In the genomic region with DNA sequence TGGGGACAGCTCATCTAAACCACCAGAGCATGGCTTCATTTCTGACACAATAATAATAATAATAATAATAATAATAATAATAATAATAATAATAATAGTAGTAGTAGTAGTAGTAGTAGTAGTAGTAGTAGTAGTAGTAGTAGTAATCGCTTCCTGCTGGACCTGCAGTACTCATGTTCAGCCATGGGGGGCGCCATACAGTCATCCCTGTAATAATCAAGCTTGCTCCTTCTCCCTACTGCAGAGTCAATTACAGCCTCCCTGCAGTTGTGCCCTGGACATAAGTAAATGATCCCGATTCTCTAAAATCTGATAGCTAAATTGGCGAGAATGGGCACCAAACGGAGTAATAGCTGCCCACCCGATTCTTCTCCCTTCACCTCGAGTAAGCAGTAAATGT, we compare ENCODE assay signal across 11 mouse cellular contexts.
A peak's percentile ranks its signal among the peaks of the same experiment; 100 is the strongest.
DNase-seq lines count a peak whose midpoint lies in the region; ATAC-seq and TF ChIP-seq lines count a peak whose summit lies in the region.
"Had no signal": no experiment of that assay in that cellular context is flagged by ENCODE, and none has a peak within 500 bp of the region (broad histone marks: within the 10 kb centered on the region; RNA-seq: fewer than 3 reads in every experiment).

No protein-coding gene starts in this region.

- no peaks in the 10 kb centered on the region for H3K79me2 ChIP-seq in liver, adult 2 months (ENCODE audit: control insufficient read depth, insufficient read depth, low read length)

- H3K4me3 ChIP-seq in cerebellum, adult 2 months (replicated peaks; ENCODE audit: insufficient read depth, low read depth, low read length) = no peak overlapping the region
- no peak overlapping the region for H3K4me3 ChIP-seq in liver, adult 2 months (ENCODE audit: insufficient read depth, low read depth, low read length)
- H3K4me3 ChIP-seq in liver, embryonic 11.5 days (ENCODE audit: low read depth, low read length) = no peak overlapping the region
- H3K4me3 ChIP-seq in cortical plate, adult 2 months (ENCODE audit: insufficient read depth, low read length) = no peak overlapping the region
- no peak overlapping the region for H3K4me3 ChIP-seq in thymus, adult 2 months (ENCODE audit: control insufficient read depth, insufficient read depth, low read length)
- H3K4me3 ChIP-seq: forebrain, embryonic 13.5 days; limb, embryonic 15.5 days; midbrain, embryonic 12.5 days had no signal

- no peak overlapping the region for H3K4me2 ChIP-seq in liver, embryonic 11.5 days
- H3K4me2 ChIP-seq: forebrain, embryonic 13.5 days; limb, embryonic 15.5 days; midbrain, embryonic 12.5 days had no signal

- 0 out of 2 replicates have a peak, but pooled peaks have one; percentile 20 for TF ChIP-seq CTCF in cerebellum, adult 2 months (IDR thresholded peaks at IDR 0.05; ENCODE audit: borderline replicate concordance, insufficient read depth, low read depth, low read length)
- TF ChIP-seq CTCF in liver, adult 2 months (IDR thresholded peaks at IDR 0.05; ENCODE audit: low read depth, low read length) = peak; percentile 38; the same call in 1 of the 2 replicates
- 0 out of 2 replicates have a peak, but pooled peaks have one; percentile 6 for TF ChIP-seq CTCF in cortical plate, adult 2 months (IDR thresholded peaks at IDR 0.05; ENCODE audit: extremely low read depth, insufficient read depth, low read length)
- no peak for TF ChIP-seq CTCF in thymus, adult 2 months (IDR thresholded peaks at IDR 0.05; ENCODE audit: borderline replicate concordance, control insufficient read depth, extremely low read depth, insufficient read depth, low read length, poor library complexity)

- no peak overlapping the region for H3K9ac ChIP-seq in liver, adult 2 months (ENCODE audit: low read depth, low read length)
- no peak overlapping the region for H3K9ac ChIP-seq in liver, embryonic 11.5 days (ENCODE audit: low read depth, low read length)
- H3K9ac ChIP-seq: forebrain, embryonic 13.5 days; limb, embryonic 15.5 days; midbrain, embryonic 12.5 days had no signal

- H3K27ac ChIP-seq in cerebellum, adult 2 months (ENCODE audit: insufficient read depth, low read length) = no peak overlapping the region
- H3K27ac ChIP-seq in liver, adult 2 months (replicated peaks; ENCODE audit: insufficient read depth, low read depth, low read length) = no peak overlapping the region
- no peak overlapping the region for H3K27ac ChIP-seq in liver, embryonic 11.5 days (ENCODE audit: low read depth, low read length)
- no peak overlapping the region for H3K27ac ChIP-seq in cortical plate, adult 2 months (ENCODE audit: insufficient read depth, low read length)
- H3K27ac ChIP-seq in thymus, adult 2 months (ENCODE audit: control insufficient read depth, insufficient read depth, low read length) = no peak overlapping the region
- H3K27ac ChIP-seq: forebrain, embryonic 13.5 days; limb, embryonic 15.5 days; midbrain, embryonic 12.5 days had no signal

- no peaks in the 10 kb centered on the region for H3K4me1 ChIP-seq in cerebellum, adult 2 months (ENCODE audit: control insufficient read depth, insufficient read depth, low read length)
- H3K4me1 ChIP-seq in liver, adult 2 months (ENCODE audit: control insufficient read depth, insufficient read depth, low read length) = no peaks in the 10 kb centered on the region
- H3K4me1 ChIP-seq in liver, embryonic 11.5 days (replicated peaks; ENCODE audit: control insufficient read depth, insufficient read depth, low read length) = no peaks in the 10 kb centered on the region
- 0 out of 2 replicates have a peak, but pooled peaks cover under 1% of the 10 kb centered on the region for H3K4me1 ChIP-seq in cortical plate, adult 2 months (ENCODE audit: control insufficient read depth, insufficient read depth, low read length)
- H3K4me1 ChIP-seq in thymus, adult 2 months (replicated peaks; ENCODE audit: control insufficient read depth, insufficient read depth, low read length) = peaks cover 20% of the 10 kb centered on the region
- H3K4me1 ChIP-seq: forebrain, embryonic 13.5 days; midbrain, embryonic 12.5 days had no signal

- DNase-seq in cerebellum, adult 2 months = no peak
- DNase-seq in cerebellum, adult 9-10 months = no peak
- DNase-seq in liver, adult 2 months (ENCODE audit: extremely low read depth, low read depth, low spot score) = no peak
- no peak for DNase-seq in liver, embryonic 11.5 days (ENCODE audit: low spot score)
- peak; percentile 60 for DNase-seq in thymus, adult 2 months
- DNase-seq in frontal cortex, postnatal 14 days (ENCODE audit: low spot score in 2 of 2) = no peak
- no peak for DNase-seq in gastrocnemius, adult 18-20 months (ENCODE audit: low spot score)

- no peaks in the 10 kb centered on the region for H3K9me3 ChIP-seq in liver, embryonic 11.5 days (ENCODE audit: control insufficient read depth, low read length)
- H3K9me3 ChIP-seq: forebrain, embryonic 13.5 days; limb, embryonic 15.5 days; midbrain, embryonic 12.5 days had no signal

- TF ChIP-seq POLR2A in cerebellum, adult 2 months (IDR thresholded peaks at IDR 0.05; ENCODE audit: borderline replicate concordance, insufficient read depth, low read length) = no peak
- no peak for TF ChIP-seq POLR2A in liver, adult 2 months (IDR thresholded peaks at IDR 0.05; ENCODE audit: extremely low read depth, insufficient read depth, low read length)
- no peak for TF ChIP-seq POLR2A in cortical plate, adult 2 months (IDR thresholded peaks at IDR 0.05; ENCODE audit: extremely low read depth, insufficient read depth, low read length)
- TF ChIP-seq POLR2A in thymus, adult 2 months (IDR thresholded peaks at IDR 0.05; ENCODE audit: control insufficient read depth, extremely low read depth, insufficient read depth, low read length, poor library complexity) = no peak

- H3K36me3 ChIP-seq in liver, adult 2 months (ENCODE audit: control insufficient read depth, insufficient read depth, low read length) = no peaks in the 10 kb centered on the region
- no peaks in the 10 kb centered on the region for H3K36me3 ChIP-seq in liver, embryonic 11.5 days (ENCODE audit: control insufficient read depth, insufficient read depth, low read length)
- H3K36me3 ChIP-seq in thymus, adult 2 months (ENCODE audit: control insufficient read depth, insufficient read depth, low read length) = no peaks in the 10 kb centered on the region
- H3K36me3 ChIP-seq: limb, embryonic 15.5 days; midbrain, embryonic 12.5 days had no signal

- no peaks in the 10 kb centered on the region for H3K27me3 ChIP-seq in cerebellum, adult 2 months (ENCODE audit: control insufficient read depth, insufficient read depth, low read length)
- no peaks in the 10 kb centered on the region for H3K27me3 ChIP-seq in liver, adult 2 months (ENCODE audit: control insufficient read depth, insufficient read depth, low read length)
- H3K27me3 ChIP-seq in liver, embryonic 11.5 days (replicated peaks; ENCODE audit: control insufficient read depth, insufficient read depth, low read length) = no peaks in the 10 kb centered on the region
- H3K27me3 ChIP-seq in thymus, adult 2 months (ENCODE audit: control insufficient read depth, insufficient read depth, low read length) = no peaks in the 10 kb centered on the region
- H3K27me3 ChIP-seq: forebrain, embryonic 13.5 days; limb, embryonic 15.5 days; midbrain, embryonic 12.5 days had no signal

- no peak for ATAC-seq in liver, embryonic 11.5 days (replicated peaks; ENCODE audit: low FRiP score)
- ATAC-seq: forebrain, embryonic 13.5 days had no signal

- 82% methylated on average over 7 of the region's 7 CpGs for WGBS in cerebellum, adult 2 months
- 86% methylated on average over 7 of the region's 7 CpGs for WGBS in liver, adult 2 months
- WGBS in liver, embryonic 11.5 days = 74% methylated on average over 7 of the region's 7 CpGs
- 89% methylated on average over 7 of the region's 7 CpGs for WGBS in thymus, adult 2 months
